Mouse (Mus musculus) central nervous system, embryonic 18 days (tissue): ENCODE data around the gene Tmem263. TPM values are rescaled to one million over a fixed set of nuclear protein-coding genes. Genes with fewer than 3 reads are reported as not detected.

Experiments
- polyA plus RNA-seq: library from polyadenylated mRNA; depleted of rRNA; stranded (reverse); fragments of >200 nt; gene quantifications from 2 replicates; pipeline ENCODE4 v1.2.3, GENCODE M21; 2012; rRNA removed

The Tmem263 gene
- polyA plus RNA-seq: 17.1 and 17.3 TPM in 2 replicates

GRCm38 (mm10) chr10:85102247-85103084 is at the start of gene Tmem263, which contains the start of gene Fhl4:
Gene Tmem263 (plus strand): TSS chr10:85102627.
Gene Fhl4 (minus strand): TSS chr10:85102495.

DNA sequence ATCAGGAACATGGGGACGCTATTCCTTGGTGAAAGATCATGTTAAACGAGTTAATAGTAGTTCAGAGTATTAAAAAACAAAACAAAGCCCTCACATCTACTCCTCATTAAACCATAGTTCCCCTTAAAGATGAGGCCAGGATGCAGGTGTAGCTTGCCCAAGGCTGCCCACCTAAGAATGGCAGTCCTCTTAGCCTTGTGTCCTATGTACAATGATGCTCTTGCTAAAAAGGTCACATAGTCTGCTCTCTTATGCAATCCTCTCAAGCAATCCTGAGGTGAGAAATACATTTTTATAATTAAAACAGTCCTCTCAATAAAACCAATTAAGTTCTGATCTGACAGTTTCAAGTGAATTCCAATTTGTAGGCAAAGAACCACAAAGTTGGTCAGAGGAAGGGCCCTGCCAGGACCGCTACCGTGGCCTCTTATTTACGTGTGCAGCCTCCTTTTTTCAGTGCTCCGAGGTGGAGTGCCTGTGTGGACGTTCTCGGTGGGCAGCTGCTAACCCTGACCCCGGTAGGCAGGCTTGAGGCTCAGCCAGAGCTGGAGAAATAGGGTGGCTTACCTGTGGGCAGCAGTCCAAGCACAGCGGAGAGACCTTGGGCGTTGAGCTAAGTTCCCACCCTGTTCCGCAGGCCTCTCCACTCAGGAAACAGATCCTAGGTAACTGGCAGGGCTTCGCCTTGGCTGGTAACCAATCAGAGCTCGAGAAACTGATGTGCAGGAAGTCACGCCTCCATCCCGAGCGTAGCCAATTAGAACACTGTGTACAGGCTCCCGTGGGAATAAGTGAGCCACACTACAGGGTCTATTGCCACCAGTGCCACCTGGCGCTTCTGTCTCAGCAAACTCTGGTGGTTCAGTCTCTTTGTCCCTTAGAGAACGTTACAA is 25.2 kb downstream of the Tmem263 start, which contains the start of gene Mterf2:
Mterf2 (minus strand) TSS at position 633 of the 893 bp plus-strand sequence.

Other genes starting within 250 kb of the Tmem263 start
- 45.2 and 46.4 TPM in 2 replicates for gene Ric8b, start 185.0 kb upstream of the Tmem263 start, polyA plus RNA-seq
- gene Fhl4, start 132 bp upstream of the Tmem263 start, polyA plus RNA-seq: 1.2 and 1.7 TPM in 2 replicates
- gene Mterf2, start 25.4 kb downstream of the Tmem263 start, polyA plus RNA-seq: 19.1 and 21.3 TPM in 2 replicates
- gene Cry1, start 82.4 kb downstream of the Tmem263 start, polyA plus RNA-seq: 21.6 and 22.6 TPM in 2 replicates